Mouse (Mus musculus) stomach, embryonic 15.5 days (tissue): ENCODE measurements around the gene Lgr6. TPM values are rescaled to one million over a fixed set of nuclear protein-coding genes. Genes with fewer than 3 reads are reported as not detected.

ENCODE experiments used
- ATAC-seq: fragments of 200-750 bp; cut with Nextera tagmentation; 2 replicates; pipeline ENCODE4 v1.8.0; 2017; ENCODE audit warnings: low read depth, moderate number of reproducible peaks, moderate TSS enrichment; ENCODE audit not compliant: insufficient read depth, low FRiP score
- H3K27ac ChIP-seq: fragments of 300-500 bp; sonication (generic); 2 replicates; pipeline ENCODE4 v1.5.1; 2015; ENCODE audit warnings: mild to moderate bottlenecking, inconsistent platforms
- H3K27me3 ChIP-seq: fragments of 300-500 bp; sonication (generic); replicated peaks from 2 replicates; pipeline ENCODE4 v1.6.1; 2015; ENCODE audit warnings: inconsistent platforms
- H3K36me3 ChIP-seq: fragments of 300-500 bp; sonication (generic); 2 replicates; pipeline ENCODE4 v1.6.1; 2015; ENCODE audit warnings: inconsistent platforms
- H3K4me1 ChIP-seq: fragments of 300-500 bp; sonication (generic); 2 replicates; pipeline ENCODE4 v1.6.1; 2015; ENCODE audit warnings: inconsistent platforms
- H3K4me2 ChIP-seq: fragments of 300-500 bp; sonication (generic); 2 replicates; pipeline ENCODE4 v1.6.1; 2015; ENCODE audit warnings: mild to moderate bottlenecking, inconsistent platforms
- H3K4me3 ChIP-seq: fragments of 300-500 bp; sonication (generic); replicated peaks from 2 replicates; pipeline ENCODE4 v1.5.1; 2015; ENCODE audit warnings: inconsistent platforms
- H3K9ac ChIP-seq: fragments of 300-500 bp; sonication (generic); 2 replicates; pipeline ENCODE4 v1.6.1; 2015; ENCODE audit warnings: inconsistent platforms
- H3K9me3 ChIP-seq: fragments of 300-500 bp; sonication (generic); 2 replicates; pipeline ENCODE4 v1.6.1; 2016; ENCODE audit warnings: inconsistent platforms
- WGBS: fragments of 180-500 bp; shearing (Covaris S2); methylation state at CpG from one replicate; pipeline ENCODE4 v1.1.7; 2015; 5-methylcytosine and 5-hydroxymethylcytosine counted together
- polyA plus RNA-seq: library from polyadenylated mRNA; unstranded; fragments of >200 nt; fragmentation: Nextera tagmentation; extraction: Ambion mirVana; gene quantifications from 2 replicates; pipeline ENCODE4 v1.2.1, GENCODE M21; 2015

Lgr6 gene
- 1.6 and 1.8 TPM in 2 replicates for polyA plus RNA-seq

- H3K4me3 ChIP-seq: peak within 1 kb of the TSS; percentile 46
- H3K4me2 ChIP-seq: peak within 1 kb of the TSS; percentile 92
- peak; percentile 25; the same call in 1 of the 2 replicates for ATAC-seq
- no peak within 1 kb of the TSS for H3K27ac ChIP-seq
- peaks cover 32% of the 10 kb centered on the region for H3K27me3 ChIP-seq
- H3K4me1 ChIP-seq: peaks cover 14% of the 10 kb centered on the region
- H3K9me3 ChIP-seq: no peaks in the 10 kb centered on the region
- under 1% methylated on average over 38 of the region's 40 CpGs for WGBS
- no peak within 1 kb of the TSS for H3K9ac ChIP-seq
- H3K36me3 ChIP-seq: no peaks in the 10 kb centered on the region
These were observed at the start of gene Lgr6 for GRCm38 (mm10) chr1:135105124-135105523. TSS of gene Lgr6 (minus strand) at chr1:135105276.

DNA sequence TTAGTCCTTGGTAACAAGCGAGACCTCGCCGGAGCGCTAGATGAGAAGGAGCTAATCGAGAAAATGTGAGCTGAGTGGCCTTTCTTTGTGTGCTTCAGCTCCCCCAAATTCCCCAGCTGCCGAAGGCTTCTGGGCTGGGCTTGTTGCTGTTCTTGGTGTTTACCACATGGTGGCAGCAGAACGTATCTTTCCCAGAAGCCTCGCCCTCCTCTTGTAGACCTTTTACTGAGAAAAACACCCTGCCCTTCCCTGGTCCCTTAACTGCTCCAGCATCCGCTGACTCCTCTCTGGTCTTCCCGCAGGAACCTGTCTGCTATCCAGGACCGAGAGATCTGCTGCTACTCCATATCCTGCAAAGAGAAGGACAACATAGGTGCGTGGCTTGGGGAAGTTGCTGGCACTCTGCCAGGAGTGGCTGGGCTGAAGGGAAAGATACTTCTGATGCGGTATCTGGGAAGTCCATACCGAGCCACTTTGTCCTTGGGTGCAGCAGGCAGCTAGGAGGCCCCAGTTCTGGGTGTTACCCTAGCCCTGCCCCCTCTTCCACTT, 49.4 kb upstream of the Lgr6 start:
- Histone ChIP-seq H3K4me3 (peak overlapping the region; percentile 16; the same call in 1 of the 2 replicates), H3K27me3 (no peaks in the 10 kb centered on the region), H3K27ac (peak overlapping the region; percentile 76), H3K9me3 (no peaks in the 10 kb centered on the region), H3K4me2 (peak overlapping the region; percentile 40), H3K4me1 (peaks cover 17% of the 10 kb centered on the region), H3K9ac (no peak overlapping the region), H3K36me3 (peaks cover 16% of the 10 kb centered on the region)
- ATAC-seq: peak; percentile 77
- WGBS: 1% methylated on average over 14 of the region's 14 CpGs

- ATAC-seq: no peak
- peak overlapping the region; percentile 40 for H3K4me2 ChIP-seq
- H3K27me3 ChIP-seq: no peaks in the 10 kb centered on the region
- peaks cover 17% of the 10 kb centered on the region for H3K4me1 ChIP-seq
- no peaks in the 10 kb centered on the region for H3K9me3 ChIP-seq
- H3K27ac ChIP-seq: peak overlapping the region; percentile 56
- peak overlapping the region; percentile 16; the same call in 1 of the 2 replicates for H3K4me3 ChIP-seq
- H3K9ac ChIP-seq: no peak overlapping the region
- WGBS: 30% methylated on average over 13 of the region's 13 CpGs
- peaks cover 16% of the 10 kb centered on the region for H3K36me3 ChIP-seq
These were observed 48.9 kb upstream of the Lgr6 start for GRCm38 (mm10) chr1:135154011-135154410.

DNA sequence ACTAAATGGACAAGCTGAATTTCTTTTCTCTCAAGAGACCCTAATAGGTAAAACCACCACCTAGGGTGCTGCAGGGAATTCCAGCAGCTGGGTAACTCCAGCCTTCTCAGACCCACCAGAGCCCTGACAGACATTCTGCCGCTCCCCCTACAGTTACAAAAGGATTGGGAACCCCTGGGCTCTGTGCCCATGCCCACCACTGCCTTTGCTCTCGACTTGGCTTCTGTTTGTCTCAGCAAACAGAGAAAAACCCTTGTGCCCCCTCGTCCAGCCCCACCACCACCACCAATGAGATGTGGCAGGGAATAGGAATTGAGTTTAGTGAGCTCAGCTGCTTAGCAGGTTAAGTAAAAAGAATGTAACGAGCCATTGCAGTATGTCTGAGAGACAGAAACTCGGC, 43.9 kb upstream of the Lgr6 start:
- no peaks in the 10 kb centered on the region for H3K27me3 ChIP-seq
- H3K27ac ChIP-seq: no peak overlapping the region
- no peaks in the 10 kb centered on the region for H3K9me3 ChIP-seq
- H3K4me2 ChIP-seq: peak overlapping the region; percentile 79; the same call in 1 of the 2 replicates
- WGBS: 65% methylated on average over 5 of the region's 5 CpGs
- peaks cover 18% of the 10 kb centered on the region for H3K4me1 ChIP-seq
- H3K36me3 ChIP-seq: no peaks in the 10 kb centered on the region
- no peak overlapping the region for H3K4me3 ChIP-seq
- no peak for ATAC-seq
- H3K9ac ChIP-seq: no peak overlapping the region

GRCm38 (mm10) chr1:135148476-135148875, 43.4 kb upstream of the Lgr6 start:
- H3K27ac ChIP-seq: peak overlapping the region; percentile 76; the same call in 1 of the 2 replicates
- H3K4me3 ChIP-seq: peak overlapping the region; percentile 86
- H3K36me3 ChIP-seq: no peaks in the 10 kb centered on the region
- WGBS: 68% methylated on average over 4 of the region's 4 CpGs
- peaks cover 16% of the 10 kb centered on the region; the same call in 1 of the 2 replicates for H3K4me1 ChIP-seq
- no peaks in the 10 kb centered on the region for H3K9me3 ChIP-seq
- H3K9ac ChIP-seq: no peak overlapping the region
- H3K27me3 ChIP-seq: no peaks in the 10 kb centered on the region
- H3K4me2 ChIP-seq: peak overlapping the region; percentile 79
- ATAC-seq: no peak

- H3K36me3 ChIP-seq: no peaks in the 10 kb centered on the region
- peak overlapping the region; percentile 76 for H3K27ac ChIP-seq
- peak overlapping the region; percentile 86 for H3K4me3 ChIP-seq
- no peaks in the 10 kb centered on the region for H3K9me3 ChIP-seq
- H3K4me2 ChIP-seq: peak overlapping the region; percentile 79
- ATAC-seq: peak; percentile 13
- peaks cover 16% of the 10 kb centered on the region; the same call in 1 of the 2 replicates for H3K4me1 ChIP-seq
- no peaks in the 10 kb centered on the region for H3K27me3 ChIP-seq
- 7% methylated on average over 7 of the region's 7 CpGs for WGBS
- peak overlapping the region; percentile 88 for H3K9ac ChIP-seq
These were observed 42.6 kb upstream of the Lgr6 start for GRCm38 (mm10) chr1:135147702-135148058.

DNA sequence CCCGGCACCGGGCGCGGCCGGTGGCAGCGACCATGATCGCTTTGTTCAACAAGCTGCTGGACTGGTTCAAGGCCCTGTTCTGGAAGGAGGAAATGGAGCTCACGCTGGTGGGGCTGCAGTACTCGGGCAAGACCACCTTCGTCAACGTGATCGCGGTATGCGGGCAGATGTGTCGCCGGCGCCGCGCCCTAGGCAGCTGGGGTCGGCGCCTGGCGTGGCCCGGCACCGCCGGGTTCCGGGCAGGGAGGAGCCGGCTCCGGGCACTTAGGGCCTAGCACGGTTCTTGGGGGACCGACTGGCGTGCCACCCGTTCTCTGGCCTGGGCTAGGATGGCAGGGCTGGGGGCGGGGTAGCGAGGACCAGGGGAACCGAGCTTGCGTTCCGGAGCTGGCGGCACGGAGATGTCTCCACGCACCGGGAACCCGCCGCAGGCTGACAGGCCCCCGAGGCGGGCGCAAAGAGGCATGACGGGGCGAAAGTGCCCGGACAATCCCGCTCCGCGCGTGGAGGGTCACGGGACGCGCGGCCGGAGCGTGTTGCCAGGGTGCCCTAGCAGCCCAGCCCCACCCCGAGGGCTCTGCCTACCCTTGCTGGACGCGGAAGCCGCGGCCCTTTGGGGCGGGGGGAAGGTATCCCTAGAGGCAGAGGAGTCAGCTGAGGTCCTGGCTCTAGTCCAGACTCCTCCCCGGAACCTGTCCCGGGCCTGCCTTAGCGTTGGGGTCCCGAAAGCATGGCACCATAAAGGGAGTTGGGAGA, 42.0 kb upstream of the Lgr6 start:
- no peaks in the 10 kb centered on the region for H3K9me3 ChIP-seq
- H3K4me1 ChIP-seq: peaks cover 16% of the 10 kb centered on the region; the same call in 1 of the 2 replicates
- no peaks in the 10 kb centered on the region for H3K36me3 ChIP-seq
- peak; percentile 57 for ATAC-seq
- peak overlapping the region; percentile 86 for H3K4me3 ChIP-seq
- H3K9ac ChIP-seq: peak overlapping the region; percentile 88
- peak overlapping the region; percentile 76 for H3K27ac ChIP-seq
- WGBS: under 1% methylated on average over 69 of the region's 69 CpGs
- peak overlapping the region; percentile 79 for H3K4me2 ChIP-seq
- H3K27me3 ChIP-seq: no peaks in the 10 kb centered on the region

- Histone ChIP-seq H3K4me3 (peak within 1 kb of the TSS; percentile 86), H3K9ac (peak within 1 kb of the TSS; percentile 88), H3K36me3 (no peaks in the 10 kb centered on the region), H3K27ac (peak within 1 kb of the TSS; percentile 76), H3K27me3 (no peaks in the 10 kb centered on the region), H3K4me2 (peak within 1 kb of the TSS; percentile 79), H3K4me1 (peaks cover 15% of the 10 kb centered on the region; the same call in 1 of the 2 replicates), H3K9me3 (no peaks in the 10 kb centered on the region)
- WGBS: under 1% methylated on average over 73 of the region's 78 CpGs
- ATAC-seq: peak; percentile 88
These were observed 41.2 kb upstream of the Lgr6 start, which contains the start of gene Arl8a for GRCm38 (mm10) chr1:135146077-135146945. TSS of gene Arl8a (plus strand) at chr1:135146824.

- Histone ChIP-seq H3K9me3 (no peaks in the 10 kb centered on the region), H3K4me2 (no peak overlapping the region), H3K4me1 (peaks cover 12% of the 10 kb centered on the region; the same call in 1 of the 2 replicates), H3K9ac (no peak overlapping the region), H3K4me3 (no peak overlapping the region), H3K27me3 (no peaks in the 10 kb centered on the region), H3K36me3 (no peaks in the 10 kb centered on the region), H3K27ac (no peak overlapping the region)
- ATAC-seq: no peak
- WGBS: 74% methylated on average over 2 of the region's 2 CpGs
These were observed 38.9 kb upstream of the Lgr6 start for GRCm38 (mm10) chr1:135143940-135144339.

- Histone ChIP-seq H3K4me3 (no peak overlapping the region), H3K27me3 (no peaks in the 10 kb centered on the region), H3K4me2 (no peak overlapping the region), H3K9ac (no peak overlapping the region), H3K4me1 (0 out of 2 replicates have a peak, but pooled peaks cover 4% of the 10 kb centered on the region), H3K27ac (no peak overlapping the region), H3K36me3 (no peaks in the 10 kb centered on the region), H3K9me3 (no peaks in the 10 kb centered on the region)
- ATAC-seq: no peak
- WGBS: 65% methylated on average over 2 of the region's 2 CpGs
These were observed 37.4 kb upstream of the Lgr6 start for GRCm38 (mm10) chr1:135142452-135142851.

DNA sequence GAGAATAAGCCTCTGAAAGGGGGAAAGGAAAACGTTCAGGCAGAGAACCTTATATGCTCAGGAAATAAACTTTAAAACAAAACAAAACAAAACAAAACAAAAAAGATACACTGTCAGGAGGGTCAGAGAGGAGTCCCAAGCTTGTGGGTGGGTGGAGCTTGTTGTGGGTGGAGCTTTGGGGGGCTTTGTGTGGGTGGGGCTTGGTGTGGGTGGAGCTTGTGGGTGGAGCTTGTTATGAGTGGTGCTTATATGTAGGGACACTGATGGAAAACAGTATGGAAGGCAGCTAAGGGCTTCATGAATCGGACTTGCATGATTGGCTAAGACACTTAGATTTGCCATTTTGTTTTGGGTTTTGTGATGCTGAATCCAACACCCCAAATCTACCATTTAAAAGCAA, 34.8 kb upstream of the Lgr6 start:
- no peak overlapping the region for H3K9ac ChIP-seq
- H3K27me3 ChIP-seq: no peaks in the 10 kb centered on the region

More for the DNA sequence above, 34.8 kb upstream of the Lgr6 start:
- H3K4me1 ChIP-seq: no peaks in the 10 kb centered on the region
- ATAC-seq: no peak
- no peaks in the 10 kb centered on the region for H3K36me3 ChIP-seq
- H3K27ac ChIP-seq: no peak overlapping the region
- H3K4me2 ChIP-seq: no peak overlapping the region
- no peak overlapping the region for H3K4me3 ChIP-seq
- WGBS: 66% methylated on average over 2 of the region's 2 CpGs
- H3K9me3 ChIP-seq: no peaks in the 10 kb centered on the region
